Mouse (Mus musculus): ENCODE measurements around the gene Rogdi. TPM values are rescaled to one million over a fixed set of nuclear protein-coding genes. Genes with fewer than 3 reads are reported as not detected.
A peak's percentile ranks its signal among the peaks of the same experiment; 100 is the strongest.

Rogdi gene
- total and polyA plus RNA-seq, 2 experiments from 2014 or later: 126 to 142 TPM

DNA sequence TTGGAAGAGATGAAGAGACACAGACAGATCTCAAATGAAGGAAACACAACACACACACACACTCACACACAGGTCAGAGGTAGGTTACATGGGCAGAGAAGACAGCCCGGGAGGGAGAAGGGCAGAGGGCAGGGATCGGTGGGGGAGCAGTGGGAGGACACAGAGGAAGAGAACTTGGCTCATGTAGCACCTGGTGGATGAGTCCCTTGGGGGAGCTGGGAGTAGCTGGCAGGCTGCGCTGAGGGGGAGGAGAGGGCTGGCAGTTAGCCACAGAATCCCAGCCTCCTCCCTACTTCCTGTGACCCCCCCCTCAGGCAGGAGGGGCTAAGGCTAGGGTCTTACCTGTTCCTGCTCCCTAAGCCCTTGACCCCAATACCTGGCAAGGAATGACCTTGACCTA lies 15.8 kb downstream of the Rogdi start, which contains the start of gene Sept12:
TSS of gene Sept12 (minus strand) at position 300 of the 400 bp plus-strand sequence.
- no peak within 1 kb of the TSS for H3K27ac ChIP-seq
- no peak for TF ChIP-seq CTCF (IDR thresholded peaks at IDR 0.05; ENCODE audit: low read depth)
- no peak within 1 kb of the TSS for H3K4me2 ChIP-seq (ENCODE audit: low read depth, low read length)
- H3K4me3 ChIP-seq (ENCODE audit: low read length): no peak within 1 kb of the TSS
- H3K36me3 ChIP-seq (ENCODE audit: insufficient read depth, low read length): no peaks in the 10 kb centered on the region
- 51% methylated on average over 3 of the region's 3 CpGs for whole genome bisulfite sequencing
- H3K4me1 ChIP-seq (ENCODE audit: insufficient read depth, low read length): no peaks in the 10 kb centered on the region
- no peaks in the 10 kb centered on the region for H3K27me3 ChIP-seq (ENCODE audit: insufficient read depth, low read length)
- H3K9ac ChIP-seq (replicated peaks; ENCODE audit: low read length): no peak within 1 kb of the TSS
- no peak for ATAC-seq
- H3K9me3 ChIP-seq (ENCODE audit: low read length): no peaks in the 10 kb centered on the region
- DNase-seq (ENCODE audit: low spot score): no peak

DNA sequence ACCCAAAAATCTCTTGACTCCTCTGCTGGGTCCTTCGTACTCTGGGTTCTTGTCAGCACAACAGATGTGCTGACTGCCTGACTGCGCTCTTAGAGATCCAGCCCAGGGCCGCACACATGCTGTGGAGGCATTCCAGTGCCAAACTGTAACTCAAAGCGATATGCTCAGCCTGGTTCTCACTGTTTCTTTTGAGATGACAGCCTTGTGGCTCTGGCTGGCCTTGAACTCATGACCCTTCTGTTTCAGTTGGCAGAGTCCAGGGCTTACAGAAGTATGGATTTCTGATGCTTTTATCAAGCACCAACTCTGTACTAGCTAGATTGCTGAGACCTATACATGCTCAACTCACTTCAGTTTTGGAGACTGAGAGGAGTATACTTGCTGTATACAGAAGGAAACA lies 20.1 kb downstream of the Rogdi start:
- no peaks in the 10 kb centered on the region for H3K9me3 ChIP-seq (ENCODE audit: low read length)
- no peak for TF ChIP-seq CTCF (IDR thresholded peaks at IDR 0.05; ENCODE audit: low read depth)
- WGBS: 73% methylated on average over 4 of the region's 4 CpGs

DNA sequence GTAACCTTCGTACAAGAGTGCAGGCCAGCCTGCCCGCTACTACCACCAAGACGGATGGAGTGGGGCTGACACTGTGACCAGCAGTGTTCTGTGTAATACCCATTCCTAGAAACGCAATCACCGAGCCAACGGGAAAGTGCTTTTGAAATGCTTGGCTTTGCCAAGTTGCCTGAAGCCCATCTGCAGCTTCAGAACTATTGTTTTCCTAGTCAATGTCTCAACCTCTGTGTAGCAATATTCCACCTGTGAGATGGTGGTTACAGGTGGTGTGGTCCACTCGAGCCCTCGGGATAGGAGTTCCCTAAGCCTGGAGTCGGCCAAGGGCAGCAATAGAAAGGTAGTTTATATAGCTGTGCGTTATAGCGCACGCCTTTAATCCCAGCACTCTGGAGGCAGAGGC lies 28.6 kb downstream of the Rogdi start:
- H3K27me3 ChIP-seq (ENCODE audit: insufficient read depth, low read length): no peaks in the 10 kb centered on the region
- no peak overlapping the region for H3K4me3 ChIP-seq (ENCODE audit: low read length)
- DNase-seq (ENCODE audit: low spot score): no peak
- H3K4me2 ChIP-seq (ENCODE audit: low read depth, low read length): no peak overlapping the region
- ATAC-seq: no peak
- no peaks in the 10 kb centered on the region for H3K9me3 ChIP-seq (ENCODE audit: low read length)
- no peak overlapping the region for H3K27ac ChIP-seq
- no peak for TF ChIP-seq CTCF (IDR thresholded peaks at IDR 0.05; ENCODE audit: low read depth)
- H3K4me1 ChIP-seq (ENCODE audit: insufficient read depth, low read length): no peaks in the 10 kb centered on the region
- H3K9ac ChIP-seq (replicated peaks; ENCODE audit: low read length): no peak overlapping the region
- WGBS: 92% methylated on average over 12 of the region's 12 CpGs
- no peaks in the 10 kb centered on the region for H3K36me3 ChIP-seq (ENCODE audit: insufficient read depth, low read length)

More for the DNA sequence above, 20.1 kb downstream of the Rogdi start:
- H3K4me3 ChIP-seq (ENCODE audit: low read length): no peak overlapping the region
- no peaks in the 10 kb centered on the region for H3K27me3 ChIP-seq (ENCODE audit: insufficient read depth, low read length)
- no peak for ATAC-seq
- no peaks in the 10 kb centered on the region for H3K36me3 ChIP-seq (ENCODE audit: insufficient read depth, low read length)
- no peak overlapping the region for H3K9ac ChIP-seq (replicated peaks; ENCODE audit: low read length)
- H3K27ac ChIP-seq: no peak overlapping the region
- no peaks in the 10 kb centered on the region for H3K4me1 ChIP-seq (ENCODE audit: insufficient read depth, low read length)
- H3K4me2 ChIP-seq (ENCODE audit: low read depth, low read length): no peak overlapping the region
- no peak for DNase-seq (ENCODE audit: low spot score)

DNA sequence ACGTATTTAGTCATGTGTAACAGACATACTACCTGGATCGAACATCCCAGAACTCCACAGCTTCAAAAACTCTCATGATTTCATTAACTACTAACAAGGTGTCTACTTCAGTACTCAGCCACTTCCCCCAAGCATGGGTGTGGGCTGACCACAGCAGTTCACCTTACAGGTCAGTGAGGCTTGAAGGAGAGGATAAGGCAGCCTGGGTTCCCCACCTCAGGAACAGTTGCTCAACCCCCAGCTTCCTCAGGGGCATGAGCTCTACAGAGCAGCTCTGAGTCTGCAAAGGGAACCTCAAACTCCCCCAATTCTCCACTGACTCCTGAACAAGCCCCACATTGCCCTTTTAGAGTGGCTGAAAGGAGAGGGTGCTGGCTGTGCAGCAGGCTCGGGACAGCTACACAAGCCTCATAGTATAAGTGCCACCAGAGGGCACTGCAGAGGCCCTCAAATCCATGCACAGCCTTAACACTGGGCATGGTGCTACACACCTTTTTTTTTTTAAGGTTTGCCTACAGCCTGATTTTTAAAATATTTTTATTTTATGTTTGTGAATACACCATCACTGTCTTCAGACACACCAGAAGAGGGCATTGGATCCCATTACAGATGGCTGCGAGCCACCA lies 33.5 kb downstream of the Rogdi start:
- H3K27me3 ChIP-seq (ENCODE audit: insufficient read depth, low read length): no peaks in the 10 kb centered on the region
- H3K27ac ChIP-seq: no peak overlapping the region
- H3K4me2 ChIP-seq (ENCODE audit: low read depth, low read length): no peak overlapping the region
- H3K9ac ChIP-seq (replicated peaks; ENCODE audit: low read length): no peak overlapping the region
- DNase-seq (ENCODE audit: low spot score): peak; percentile 39
- H3K4me1 ChIP-seq (ENCODE audit: insufficient read depth, low read length): no peaks in the 10 kb centered on the region
- peak; percentile 59; the same call in 1 of the 2 replicates for ATAC-seq
- H3K9me3 ChIP-seq (ENCODE audit: low read length): no peaks in the 10 kb centered on the region
- no peak overlapping the region for H3K4me3 ChIP-seq (ENCODE audit: low read length)
- peak; percentile 67 for TF ChIP-seq CTCF (IDR thresholded peaks at IDR 0.05; ENCODE audit: low read depth)
- no peaks in the 10 kb centered on the region for H3K36me3 ChIP-seq (ENCODE audit: insufficient read depth, low read length)
- 66% methylated on average over 4 of the region's 4 CpGs for WGBS

DNA sequence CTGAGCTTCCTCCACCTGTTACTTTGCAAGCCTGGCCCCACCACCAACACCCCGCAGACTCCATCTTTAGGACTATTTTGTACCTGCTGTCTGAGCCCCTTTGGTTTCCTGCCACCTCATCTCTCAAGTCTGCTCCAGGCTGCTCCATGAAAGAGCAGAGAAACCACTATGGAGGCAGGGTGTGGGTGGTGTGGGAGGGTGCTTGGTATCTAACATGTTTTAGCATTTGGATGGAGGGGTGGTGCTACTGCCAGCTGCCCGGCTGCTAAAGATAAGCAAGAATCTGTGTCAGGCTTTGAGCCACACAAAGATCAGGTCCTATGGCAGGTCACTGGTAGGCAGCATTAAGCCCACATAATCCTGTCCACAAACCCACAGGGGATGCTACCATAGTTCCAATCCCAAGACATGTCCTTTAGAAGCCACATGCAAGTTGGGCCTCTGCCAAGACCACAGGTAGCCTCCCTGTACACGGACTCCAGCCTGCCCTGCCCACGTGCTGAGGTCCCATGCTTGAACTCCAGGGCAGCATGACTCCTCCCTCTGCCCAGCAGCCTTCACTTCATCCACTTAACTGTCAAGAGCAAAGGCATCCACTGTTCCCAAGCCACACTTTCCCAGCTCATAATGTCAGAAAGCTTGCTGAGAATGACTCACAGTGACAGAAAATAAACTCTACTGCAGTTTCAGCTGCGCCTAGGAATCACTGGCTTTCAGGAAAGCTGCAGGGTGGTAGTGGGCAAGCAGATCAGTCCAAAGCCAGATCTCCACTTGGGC lies 34.9 kb downstream of the Rogdi start:
- ATAC-seq: no peak
- H3K4me1 ChIP-seq (ENCODE audit: insufficient read depth, low read length): no peaks in the 10 kb centered on the region
- H3K4me2 ChIP-seq (ENCODE audit: low read depth, low read length): no peak overlapping the region
- no peak overlapping the region for H3K27ac ChIP-seq
- no peaks in the 10 kb centered on the region for H3K36me3 ChIP-seq (ENCODE audit: insufficient read depth, low read length)
- H3K9ac ChIP-seq (replicated peaks; ENCODE audit: low read length): no peak overlapping the region
- no peaks in the 10 kb centered on the region for H3K27me3 ChIP-seq (ENCODE audit: insufficient read depth, low read length)
- H3K9me3 ChIP-seq (ENCODE audit: low read length): no peaks in the 10 kb centered on the region
- 61% methylated on average over 5 of the region's 5 CpGs for WGBS
- DNase-seq (ENCODE audit: low spot score): no peak
- no peak for TF ChIP-seq CTCF (IDR thresholded peaks at IDR 0.05; ENCODE audit: low read depth)
- H3K4me3 ChIP-seq (ENCODE audit: low read length): no peak overlapping the region

DNA sequence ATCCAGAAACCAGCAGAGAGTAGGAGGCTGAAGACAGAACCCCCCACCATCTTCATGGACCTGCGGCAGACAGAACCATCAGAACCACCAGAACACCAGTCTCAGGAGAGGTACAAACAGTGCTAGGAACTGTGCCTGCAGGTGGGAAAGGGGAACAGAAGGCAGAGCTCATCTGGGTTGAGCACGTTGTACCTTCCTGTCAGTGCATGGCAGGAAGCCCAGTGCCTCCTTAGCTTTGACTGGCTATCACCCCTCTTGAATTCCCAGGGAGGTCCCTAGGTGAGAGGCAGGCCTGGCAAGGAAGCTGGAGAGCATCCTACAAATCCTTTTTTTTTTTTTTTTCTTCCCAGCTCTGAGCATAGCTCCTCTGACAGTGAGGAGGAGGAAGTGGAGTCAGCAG lies 37.2 kb downstream of the Rogdi start:
- ATAC-seq: no peak
- H3K4me2 ChIP-seq (ENCODE audit: low read depth, low read length): no peak overlapping the region
- WGBS: 54% methylated on average over 2 of the region's 2 CpGs

DNA sequence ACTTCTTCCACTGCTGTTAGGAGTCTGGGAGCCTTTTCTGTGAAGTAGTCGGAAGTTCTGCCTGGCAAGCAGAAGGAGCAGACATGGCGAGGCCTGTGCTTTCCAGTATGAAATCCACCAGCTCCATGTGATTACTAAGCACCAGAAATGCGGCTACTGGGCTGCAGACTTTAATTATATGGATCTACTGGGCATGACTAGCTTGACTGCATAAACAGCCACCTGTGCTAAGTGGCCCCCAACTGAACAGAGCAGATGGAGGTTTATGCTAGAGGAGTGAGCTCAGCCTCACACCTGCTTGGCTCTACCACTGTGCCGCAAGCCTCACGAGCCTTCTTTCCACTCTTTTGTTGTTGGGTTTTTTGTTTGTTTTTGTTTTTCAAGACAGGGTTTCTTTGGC lies 38.8 kb downstream of the Rogdi start:
- no peak for DNase-seq (ENCODE audit: low spot score)
- WGBS: 73% methylated on average over 5 of the region's 5 CpGs

More for the DNA sequence above, 37.2 kb downstream of the Rogdi start:
- Histone ChIP-seq H3K9me3 (ENCODE audit: low read length) (no peaks in the 10 kb centered on the region), H3K27ac (no peak overlapping the region), H3K36me3 (ENCODE audit: insufficient read depth, low read length) (no peaks in the 10 kb centered on the region), H3K4me3 (ENCODE audit: low read length) (no peak overlapping the region), H3K27me3 (ENCODE audit: insufficient read depth, low read length) (no peaks in the 10 kb centered on the region), H3K4me1 (ENCODE audit: insufficient read depth, low read length) (no peaks in the 10 kb centered on the region), H3K9ac (replicated peaks; ENCODE audit: low read length) (no peak overlapping the region)
- no peak for DNase-seq (ENCODE audit: low spot score)
- no peak for TF ChIP-seq CTCF (IDR thresholded peaks at IDR 0.05; ENCODE audit: low read depth)

More for the DNA sequence above, 38.8 kb downstream of the Rogdi start:
- Histone ChIP-seq H3K4me3 (ENCODE audit: low read length) (no peak overlapping the region), H3K27ac (no peak overlapping the region), H3K36me3 (ENCODE audit: insufficient read depth, low read length) (no peaks in the 10 kb centered on the region), H3K9me3 (ENCODE audit: low read length) (no peaks in the 10 kb centered on the region), H3K4me1 (ENCODE audit: insufficient read depth, low read length) (no peaks in the 10 kb centered on the region), H3K9ac (replicated peaks; ENCODE audit: low read length) (no peak overlapping the region), H3K27me3 (ENCODE audit: insufficient read depth, low read length) (no peaks in the 10 kb centered on the region), H3K4me2 (ENCODE audit: low read depth, low read length) (no peak overlapping the region)
- no peak for ATAC-seq
- no peak for TF ChIP-seq CTCF (IDR thresholded peaks at IDR 0.05; ENCODE audit: low read depth)

Measured in hindbrain, postnatal 0 days (tissue).